Mouse (Mus musculus) kidney, adult 18-20 months (tissue): ENCODE results near the gene Olfr68.
"Not testable (repeated sequence)": the region's sequence is repeated elsewhere in the genome, so short reads cannot be mapped to it uniquely, and the experiment has no call there.

ENCODE experiments used
- DNase-seq: peaks from one replicate; pipeline ENCODE4 v3.0.0; 2021

Olfr68 gene

GRCm38 (mm10) chr7:103762212-103762611 is 17.3 kb downstream of the Olfr68 start:
- DNase-seq: not testable (repeated sequence)

- DNase-seq: no peak
Measured at GRCm38 (mm10) chr7:103757233-103757632, 22.3 kb downstream of the Olfr68 start, which contains the start of gene Olfr630. Gene Olfr630, minus strand, starts transcription at chr7:103757333.

GRCm38 (mm10) chr7:103744843-103745242 is 34.7 kb downstream of the Olfr68 start, which contains the start of gene Olfr629:
Gene Olfr629, minus strand, starts transcription at chr7:103744943.
- DNase-seq: no peak

- no peak for DNase-seq
Measured at GRCm38 (mm10) chr7:103730074-103730473, 49.4 kb downstream of the Olfr68 start, which contains the start of gene Olfr628. Gene Olfr628, plus strand, starts transcription at chr7:103730374.
